16 mouse cellular contexts compared by ENCODE assay signal in the genomic region with DNA sequence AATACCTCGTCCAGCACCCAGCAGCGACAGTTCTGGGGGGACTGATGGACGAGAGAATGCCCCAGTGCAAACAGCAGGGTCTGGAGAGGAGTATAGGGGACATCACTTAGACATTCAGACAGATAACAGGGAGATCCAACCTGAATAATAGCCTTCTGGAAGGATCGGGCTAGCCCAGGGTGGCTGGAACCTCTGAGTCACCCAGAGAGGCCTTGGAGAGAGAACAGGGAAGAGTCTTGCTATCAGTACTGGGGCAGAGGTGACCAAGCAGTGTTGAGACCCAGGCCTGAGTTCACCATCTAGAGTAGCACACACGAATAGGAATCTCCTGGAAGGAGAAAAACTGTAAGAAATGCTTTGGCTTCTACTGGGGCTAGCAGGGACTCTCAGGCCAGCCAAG. TPM values are rescaled to one million over a fixed set of nuclear protein-coding genes. Genes with fewer than 3 reads are reported as not detected.
"Had no signal": no experiment of that assay in that cellular context is flagged by ENCODE, and none has a peak within 500 bp of the region (broad histone marks: within the 10 kb centered on the region; RNA-seq: fewer than 3 reads in every experiment).

No protein-coding gene starts in this region.

- H3K4me2 ChIP-seq: liver, embryonic 11.5 days; liver, embryonic 15.5 days; neural tube, embryonic 12.5 days; stomach, embryonic 15.5 days had no signal

- H3K9me3 ChIP-seq: limb, embryonic 10.5 days; liver, embryonic 15.5 days; midbrain, embryonic 10.5 days; neural tube, embryonic 12.5 days; stomach, embryonic 15.5 days had no signal

- H3K27ac ChIP-seq: left cerebral cortex, adult 2 months; limb, embryonic 10.5 days; liver, embryonic 15.5 days; midbrain, embryonic 10.5 days; neural tube, embryonic 12.5 days; stomach, embryonic 15.5 days had no signal

- DNase-seq: kidney, adult 11 months; kidney, postnatal 14 days; lung, adult 2 months; lung, postnatal 4 days; midbrain, embryonic 14.5 days; retina, postnatal 1 day had no signal

- H3K36me3 ChIP-seq: limb, embryonic 10.5 days; liver, embryonic 15.5 days; neural tube, embryonic 12.5 days; stomach, embryonic 15.5 days had no signal

- H3K4me1 ChIP-seq: liver, embryonic 15.5 days; stomach, embryonic 15.5 days had no signal

- ATAC-seq: lung, postnatal 0 days had no signal

- H3K4me3 ChIP-seq: left cerebral cortex, adult 2 months; limb, embryonic 10.5 days; liver, embryonic 15.5 days; midbrain, embryonic 10.5 days; myocyte; neural tube, embryonic 12.5 days; stomach, embryonic 15.5 days had no signal

- H3K9ac ChIP-seq: liver, embryonic 15.5 days; neural tube, embryonic 12.5 days; stomach, embryonic 15.5 days had no signal

- H3K27me3 ChIP-seq: liver, embryonic 15.5 days; neural tube, embryonic 12.5 days; stomach, embryonic 15.5 days had no signal

RNA-seq across cellular contexts. Expression of a gene that starts 9.3 kb away (rescaled TPM):
- total RNA-seq: megakaryocyte, adult 5-6 weeks had no signal
